Mouse (Mus musculus) limb, embryonic 12.5 days (tissue): ENCODE measurements around the gene Elovl6. TPM values are rescaled to one million over a fixed set of nuclear protein-coding genes. Genes with fewer than 3 reads are reported as not detected.

Experiments
- ATAC-seq: fragments of 200-750 bp; cut with Nextera tagmentation; 2 replicates; pipeline ENCODE4 v1.8.0; 2017; ENCODE audit warnings: low read depth, moderate TSS enrichment; ENCODE audit not compliant: insufficient number of reproducible peaks, insufficient read depth, low FRiP score, low TSS enrichment
- H3K27ac ChIP-seq: fragments of 300-500 bp; sonication (generic); 2 replicates; pipeline ENCODE4 v1.5.1; 2016; ENCODE audit warnings: mild to moderate bottlenecking, moderate library complexity
- H3K27me3 ChIP-seq: fragments of 300-500 bp; sonication (generic); 2 replicates; pipeline ENCODE4 v1.6.1; 2016; ENCODE audit warnings: mild to moderate bottlenecking, moderate library complexity
- H3K36me3 ChIP-seq: fragments of 300-500 bp; sonication (generic); 2 replicates; pipeline ENCODE4 v1.6.1; 2016; ENCODE audit warnings: mild to moderate bottlenecking, moderate library complexity
- H3K4me1 ChIP-seq: fragments of 300-500 bp; sonication (generic); replicated peaks from 2 replicates; pipeline ENCODE4 v1.6.1; 2016
- H3K4me2 ChIP-seq: fragments of 300-500 bp; sonication (generic); 2 replicates; pipeline ENCODE4 v1.6.1; 2016; ENCODE audit warnings: mild to moderate bottlenecking, moderate library complexity
- H3K4me3 ChIP-seq: fragments of 300-500 bp; sonication (generic); replicated peaks from 2 replicates; pipeline ENCODE4 v1.5.1; 2016; ENCODE audit warnings: mild to moderate bottlenecking
- H3K9ac ChIP-seq: fragments of 300-500 bp; sonication (generic); replicated peaks from 2 replicates; pipeline ENCODE4 v1.6.1; 2016; ENCODE audit warnings: mild to moderate bottlenecking, moderate library complexity
- H3K9me3 ChIP-seq: fragments of 300-500 bp; sonication (generic); 2 replicates; pipeline ENCODE4 v1.6.1; 2016; ENCODE audit warnings: mild to moderate bottlenecking, moderate library complexity
- WGBS: fragments of 180-500 bp; shearing (Covaris S2); methylation state at CpG from one replicate; pipeline ENCODE4 v1.1.7; 2016; 5-methylcytosine and 5-hydroxymethylcytosine counted together
- polyA plus RNA-seq: library from polyadenylated mRNA; unstranded; fragments of >200 nt; fragmentation: Nextera tagmentation; extraction: Ambion mirVana; gene quantifications from 2 replicates; pipeline ENCODE4 v1.2.1, GENCODE M21; 2016

The Elovl6 gene
- polyA plus RNA-seq, 1 experiment from 2014 or later: 35.2 TPM

DNA sequence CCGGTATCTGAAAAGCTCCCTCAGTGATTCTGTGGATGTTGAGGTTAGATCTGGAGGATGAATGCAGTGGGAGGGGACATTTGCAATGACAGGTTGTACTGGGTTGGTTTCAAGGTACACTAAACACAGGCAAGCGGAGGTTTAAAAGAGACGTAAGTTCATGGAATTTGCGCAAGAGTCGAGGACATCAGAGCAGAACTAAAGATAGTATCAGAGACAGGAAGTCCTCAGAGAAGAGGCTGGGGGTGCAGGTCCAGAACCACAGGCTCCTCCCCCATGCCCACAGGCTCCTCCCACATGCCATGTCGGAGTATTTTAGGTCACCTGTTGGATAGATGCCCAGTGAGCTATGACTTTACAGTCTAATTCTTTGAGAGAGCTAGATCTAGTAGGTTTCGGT lies 126.6 kb downstream of the Elovl6 start:
- Histone ChIP-seq H3K9ac (no peak overlapping the region), H3K4me2 (no peak overlapping the region), H3K27me3 (no peaks in the 10 kb centered on the region), H3K27ac (no peak overlapping the region), H3K36me3 (no peaks in the 10 kb centered on the region), H3K4me3 (no peak overlapping the region), H3K4me1 (no peaks in the 10 kb centered on the region), H3K9me3 (no peaks in the 10 kb centered on the region)
- 91% methylated on average over 7 of the region's 7 CpGs for WGBS
- no peak for ATAC-seq

GRCm38 (mm10) chr3:129663906-129664305 lies 131.8 kb downstream of the Elovl6 start:
- H3K27me3 ChIP-seq: no peaks in the 10 kb centered on the region
- ATAC-seq: no peak
- no peaks in the 10 kb centered on the region for H3K9me3 ChIP-seq
- no peak overlapping the region for H3K9ac ChIP-seq
- no peak overlapping the region for H3K27ac ChIP-seq
- 78% methylated on average over 1 of the region's 2 CpGs for WGBS
- H3K4me1 ChIP-seq: no peaks in the 10 kb centered on the region
- H3K4me2 ChIP-seq: no peak overlapping the region
- no peak overlapping the region for H3K4me3 ChIP-seq
- H3K36me3 ChIP-seq: no peaks in the 10 kb centered on the region

DNA sequence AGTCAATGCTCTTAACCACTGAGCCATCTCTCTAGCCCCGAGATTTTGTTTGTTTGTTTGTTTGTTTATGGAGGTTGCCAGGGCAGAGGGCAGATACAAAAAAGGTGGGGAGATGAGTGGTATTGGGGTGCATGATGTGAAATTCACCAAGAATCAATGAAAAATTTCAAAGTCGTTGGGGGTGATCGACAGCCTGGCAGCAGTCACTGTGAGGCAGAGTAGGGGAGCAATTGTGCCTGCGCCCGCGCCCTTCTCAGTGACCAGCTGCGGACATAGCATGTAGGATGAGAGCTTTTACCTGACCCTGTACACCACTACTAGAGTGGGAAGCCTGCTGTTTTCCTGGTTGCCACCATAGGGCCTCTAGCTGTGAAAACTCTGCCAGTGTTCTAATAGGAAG lies 143.8 kb downstream of the Elovl6 start:
- Histone ChIP-seq H3K27ac (no peak overlapping the region), H3K9ac (no peak overlapping the region), H3K9me3 (no peaks in the 10 kb centered on the region), H3K4me3 (no peak overlapping the region), H3K4me1 (no peaks in the 10 kb centered on the region), H3K4me2 (no peak overlapping the region), H3K36me3 (no peaks in the 10 kb centered on the region), H3K27me3 (no peaks in the 10 kb centered on the region)
- WGBS: 94% methylated on average over 7 of the region's 7 CpGs
- ATAC-seq: no peak

GRCm38 (mm10) chr3:129680258-129680657 lies 148.1 kb downstream of the Elovl6 start:
- Histone ChIP-seq H3K9me3 (no peaks in the 10 kb centered on the region), H3K9ac (no peak overlapping the region), H3K36me3 (no peaks in the 10 kb centered on the region), H3K27me3 (no peaks in the 10 kb centered on the region), H3K4me2 (no peak overlapping the region), H3K27ac (no peak overlapping the region), H3K4me3 (no peak overlapping the region), H3K4me1 (no peaks in the 10 kb centered on the region)
- 60% methylated on average over 5 of the region's 5 CpGs for WGBS
- no peak for ATAC-seq

DNA sequence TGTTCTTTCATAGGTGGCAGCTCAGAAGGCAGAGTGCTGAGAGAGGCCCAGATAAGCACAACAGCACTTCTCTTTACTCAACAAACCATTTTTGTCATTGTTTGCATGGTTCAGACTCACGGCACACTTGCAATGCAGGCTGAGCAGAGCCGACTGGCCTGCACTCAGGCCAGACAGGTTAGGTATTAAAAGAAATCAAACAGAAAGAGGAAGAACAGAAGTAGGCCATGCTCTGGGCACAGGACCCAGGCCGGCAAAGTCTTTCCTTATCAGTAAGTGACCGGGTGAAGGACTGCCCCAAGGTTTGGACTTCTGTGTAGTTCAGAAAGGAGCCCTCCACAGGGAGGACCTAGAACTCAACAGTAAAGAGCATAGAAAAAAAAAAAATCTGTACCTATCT lies 149.7 kb downstream of the Elovl6 start:
- H3K4me3 ChIP-seq: no peak overlapping the region
- H3K9me3 ChIP-seq: no peaks in the 10 kb centered on the region
- 91% methylated on average over 4 of the region's 4 CpGs for WGBS
- H3K9ac ChIP-seq: no peak overlapping the region
- H3K27me3 ChIP-seq: no peaks in the 10 kb centered on the region
- no peak for ATAC-seq
- no peaks in the 10 kb centered on the region for H3K36me3 ChIP-seq
- H3K4me2 ChIP-seq: no peak overlapping the region
- no peak overlapping the region for H3K27ac ChIP-seq
- H3K4me1 ChIP-seq: no peaks in the 10 kb centered on the region

- Histone ChIP-seq H3K9ac (no peak overlapping the region), H3K27ac (no peak overlapping the region), H3K4me1 (no peaks in the 10 kb centered on the region), H3K4me2 (no peak overlapping the region), H3K36me3 (no peaks in the 10 kb centered on the region), H3K27me3 (no peaks in the 10 kb centered on the region), H3K9me3 (no peaks in the 10 kb centered on the region), H3K4me3 (no peak overlapping the region)
- no peak for ATAC-seq
- WGBS: 87% methylated on average over 10 of the region's 10 CpGs
Measured at GRCm38 (mm10) chr3:129682389-129682788, 150.2 kb downstream of the Elovl6 start.

- no peak overlapping the region for H3K27ac ChIP-seq
- no peaks in the 10 kb centered on the region for H3K36me3 ChIP-seq
- WGBS: 88% methylated on average over 10 of the region's 10 CpGs
- no peaks in the 10 kb centered on the region for H3K9me3 ChIP-seq
- no peak overlapping the region for H3K4me2 ChIP-seq
- no peak overlapping the region for H3K9ac ChIP-seq
- no peaks in the 10 kb centered on the region for H3K27me3 ChIP-seq
- H3K4me1 ChIP-seq: no peaks in the 10 kb centered on the region
- no peak for ATAC-seq
- H3K4me3 ChIP-seq: no peak overlapping the region
Measured at GRCm38 (mm10) chr3:129683060-129683679, 151.0 kb downstream of the Elovl6 start.

GRCm38 (mm10) chr3:129686196-129686595 lies 154.0 kb downstream of the Elovl6 start:
- WGBS: 80% methylated on average over 12 of the region's 12 CpGs
- ATAC-seq: no peak

DNA sequence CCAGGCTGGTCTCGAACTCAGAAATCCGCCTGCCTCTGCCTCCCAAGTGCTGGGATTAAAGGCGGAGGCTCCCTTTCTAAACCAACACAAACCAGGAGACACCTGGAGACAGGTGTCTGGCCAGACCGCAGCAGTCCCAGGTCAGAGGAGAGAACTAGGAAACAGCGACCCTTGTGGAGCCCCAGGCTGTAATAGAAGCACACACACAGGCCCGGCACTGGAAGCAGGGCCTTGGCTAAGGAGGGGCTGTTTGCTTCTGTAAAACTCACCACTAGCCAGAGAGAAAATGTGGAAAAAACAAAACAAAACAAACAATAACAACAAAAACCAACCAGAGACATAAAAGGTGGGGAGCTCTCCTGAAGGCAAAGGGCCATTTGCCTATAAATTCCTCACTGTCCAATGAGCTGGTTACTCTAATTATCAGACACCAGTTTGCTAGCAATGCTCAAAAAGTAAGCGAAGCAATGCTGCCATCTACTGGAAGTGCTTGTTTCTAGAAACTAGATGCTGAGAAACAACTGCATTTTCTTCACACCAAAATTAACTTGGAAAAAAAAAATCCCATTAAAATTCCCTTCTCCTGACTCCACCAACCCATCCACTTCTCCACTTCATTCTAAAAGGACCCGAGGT lies 154.7 kb downstream of the Elovl6 start:
- no peaks in the 10 kb centered on the region for H3K27me3 ChIP-seq
- 47% methylated on average over 8 of the region's 8 CpGs for WGBS
- no peak for ATAC-seq
- H3K36me3 ChIP-seq: no peaks in the 10 kb centered on the region
- no peak overlapping the region for H3K9ac ChIP-seq
- no peak overlapping the region for H3K4me3 ChIP-seq
- H3K9me3 ChIP-seq: no peaks in the 10 kb centered on the region
- no peak overlapping the region for H3K4me2 ChIP-seq
- no peak overlapping the region for H3K27ac ChIP-seq
- H3K4me1 ChIP-seq: no peaks in the 10 kb centered on the region

More at GRCm38 (mm10) chr3:129686196-129686595, 154.0 kb downstream of the Elovl6 start:
- no peak overlapping the region for H3K27ac ChIP-seq
- no peak overlapping the region for H3K4me2 ChIP-seq
- H3K27me3 ChIP-seq: no peaks in the 10 kb centered on the region
- no peak overlapping the region for H3K9ac ChIP-seq
- no peaks in the 10 kb centered on the region for H3K4me1 ChIP-seq
- H3K4me3 ChIP-seq: no peak overlapping the region
- no peaks in the 10 kb centered on the region for H3K9me3 ChIP-seq
- H3K36me3 ChIP-seq: no peaks in the 10 kb centered on the region

- Histone ChIP-seq H3K36me3 (no peaks in the 10 kb centered on the region), H3K27me3 (no peaks in the 10 kb centered on the region), H3K9me3 (no peaks in the 10 kb centered on the region), H3K27ac (no peak overlapping the region), H3K4me3 (no peak overlapping the region), H3K9ac (no peak overlapping the region), H3K4me1 (no peaks in the 10 kb centered on the region), H3K4me2 (no peak overlapping the region)
- 67% methylated on average over 5 of the region's 5 CpGs for WGBS
- ATAC-seq: no peak
Measured at GRCm38 (mm10) chr3:129687429-129687828, 155.3 kb downstream of the Elovl6 start.
